Mouse (Mus musculus): ENCODE data around the gene Cacng1.

Cacng1 gene

GRCm38 (mm10) chr11:107655538-107655937 is 60.8 kb downstream of the Cacng1 start:
- DNase-seq (ENCODE audit: low spot score), result no peak

Measured in urinary bladder, postnatal 10 days (tissue).